Mouse (Mus musculus): ENCODE results near the gene Zxdc. TPM values are rescaled to one million over a fixed set of nuclear protein-coding genes. Genes with fewer than 3 reads are reported as not detected.

Zxdc gene
- total RNA-seq (2021), result 10 to 100 TPM; 25.1 to 33.2 TPM
- long read RNA-seq, experiment 1, full-length matches to known transcripts, result 9 of 16 reads
- long read RNA-seq, experiment 1, partial matches to known transcripts, result 6 of 16 reads
- long read RNA-seq, experiment 1, other reads (novel, unspliced or antisense), result 1 of 16 reads
- long read RNA-seq, experiment 2, full-length matches to known transcripts, result 8 of 10 reads
- long read RNA-seq, experiment 2, partial matches to known transcripts, result 1 of 10 reads
- long read RNA-seq, experiment 2, other reads (novel, unspliced or antisense), result 1 of 10 reads

DNA sequence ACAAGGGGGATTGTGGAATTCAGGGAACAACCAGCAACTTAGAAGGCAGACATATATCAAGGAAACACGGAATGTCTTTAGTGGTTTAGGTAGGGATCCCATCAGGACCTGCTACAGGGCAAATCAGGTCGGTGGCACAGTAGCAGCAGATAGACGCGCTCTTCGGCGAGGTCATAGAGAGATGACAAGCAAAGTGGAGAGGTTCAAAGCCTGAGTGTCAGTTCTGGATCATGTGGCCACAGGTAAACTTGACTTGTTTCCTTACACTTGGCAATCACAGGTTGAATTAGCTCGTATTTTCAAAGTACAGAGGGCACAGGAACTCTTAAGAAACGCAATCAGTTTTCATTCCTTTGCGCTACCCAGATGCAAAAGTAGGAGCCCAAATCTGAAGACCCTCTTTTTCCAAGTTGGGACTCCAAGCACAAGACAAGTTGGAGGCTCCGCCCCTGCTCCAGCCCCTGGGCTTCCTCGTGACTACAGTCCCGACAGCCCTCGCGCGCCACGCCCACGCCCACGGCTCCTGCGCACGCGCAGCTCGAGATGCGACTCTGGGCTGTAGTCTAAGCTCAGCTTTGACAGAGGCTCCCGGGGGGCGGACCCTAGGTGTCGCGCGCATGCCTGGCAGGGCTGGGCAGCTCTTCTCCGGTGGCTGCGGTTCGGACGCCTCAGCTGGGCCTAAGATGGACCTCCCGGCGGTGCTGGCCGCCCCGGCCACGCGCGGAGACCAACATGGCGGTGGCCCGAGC, at the start of gene Zxdc:
Zxdc (plus strand) TSS at position 517 of the 749 bp plus-strand sequence.
- peak; percentile 100 for DNase-seq

DNA sequence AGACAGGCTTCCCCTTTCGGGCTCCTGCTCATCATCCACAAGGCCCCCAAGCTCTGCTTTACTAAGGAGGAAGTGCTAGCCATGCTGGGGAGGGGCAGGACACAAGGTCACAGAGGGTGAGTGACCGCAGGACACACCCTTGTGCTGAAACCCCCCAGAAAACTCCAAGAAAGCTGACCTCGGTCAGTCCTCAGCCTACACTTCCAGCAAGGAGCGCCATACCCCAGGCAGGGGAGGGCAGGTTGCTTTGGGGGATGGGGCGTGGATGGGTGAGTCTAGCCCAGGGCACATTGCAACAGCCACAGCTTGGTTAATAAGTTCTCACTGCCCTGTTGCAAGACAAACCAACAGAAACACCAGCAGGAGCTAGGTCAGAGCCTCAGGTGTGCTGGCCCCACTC, 48.9 kb upstream of the Zxdc start:
- no peak for DNase-seq

DNA sequence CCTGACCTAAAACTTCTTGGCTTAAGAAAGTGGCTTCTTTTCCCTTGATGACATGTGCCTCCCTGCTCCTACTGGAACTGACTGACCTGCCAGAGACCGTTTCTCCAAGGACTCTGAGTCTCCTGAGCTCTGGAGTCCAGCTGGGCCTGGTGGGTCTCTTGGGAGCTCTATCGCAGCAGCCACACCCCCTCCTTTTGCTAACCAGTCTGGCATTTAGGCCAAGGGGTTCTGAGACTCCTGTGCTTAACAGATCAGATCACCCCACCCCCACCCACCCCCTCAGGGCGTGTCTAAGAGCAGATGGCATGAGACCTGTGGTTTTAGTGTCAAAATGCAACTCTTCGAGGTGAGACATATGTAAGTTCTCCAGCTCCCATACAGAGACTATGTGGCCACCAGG, 47.5 kb upstream of the Zxdc start:
- DNase-seq, result no peak

- DNase-seq, result no peak
Measured at GRCm38 (mm10) chr6:90324026-90324425, 45.3 kb upstream of the Zxdc start.

- no peak for DNase-seq
Measured at GRCm38 (mm10) chr6:90324463-90324862, 44.8 kb upstream of the Zxdc start.

DNA sequence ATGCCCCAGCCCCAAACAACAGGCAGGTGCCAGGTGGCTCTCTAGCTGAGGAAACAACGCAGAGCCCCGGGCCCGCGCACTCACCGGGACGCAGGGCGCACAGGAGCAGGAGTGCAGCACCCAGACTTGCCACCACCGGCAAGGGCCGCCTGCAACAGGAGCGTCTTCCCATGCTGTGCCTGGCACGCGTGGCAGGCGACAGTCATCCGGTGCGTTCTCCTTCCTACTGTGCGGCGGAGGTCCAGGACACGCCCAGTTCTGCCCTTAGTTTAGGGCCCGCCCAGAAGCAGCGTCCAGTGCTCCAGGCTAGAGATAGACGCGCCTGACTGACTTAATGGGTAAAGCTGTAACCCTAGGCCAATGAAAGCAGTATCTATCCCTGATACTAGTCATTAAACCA, 44.3 kb upstream of the Zxdc start, which contains the start of gene Chst13:
Chst13 (minus strand) TSS at position 195 of the 400 bp plus-strand sequence.
- DNase-seq, result peak; percentile 65 to 67

GRCm38 (mm10) chr6:90327670-90328069, 41.6 kb upstream of the Zxdc start:
- DNase-seq, result peak; percentile 10 to 23

GRCm38 (mm10) chr6:90329953-90330352, 39.3 kb upstream of the Zxdc start:
- peak in 1 of 2 experiments; percentile 27 for DNase-seq

GRCm38 (mm10) chr6:90332561-90333425, 36.5 kb upstream of the Zxdc start, which contains the start of gene Uroc1:
Gene Uroc1 (plus strand): TSS chr6:90333284.
- no peak for DNase-seq

DNA sequence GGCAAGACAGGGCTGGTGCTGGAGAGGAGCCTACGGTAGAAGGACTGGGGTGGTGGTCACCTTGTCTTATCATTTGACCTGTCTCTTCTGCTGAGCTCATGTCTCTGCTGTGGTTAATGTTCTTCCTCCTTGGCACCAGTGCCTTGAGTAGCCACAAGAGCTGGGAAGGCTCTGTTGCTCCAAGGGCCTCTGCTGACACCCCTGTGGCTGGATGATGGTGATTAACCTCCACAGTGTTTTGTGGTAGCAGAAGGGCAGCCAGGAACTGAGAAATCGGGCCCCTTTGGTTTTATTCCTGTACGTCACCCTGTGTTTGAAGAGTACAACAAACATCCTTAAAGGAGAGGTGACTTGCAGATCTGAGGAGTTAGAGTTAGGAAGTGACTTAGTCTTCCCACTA, 35.0 kb upstream of the Zxdc start:
- DNase-seq, result no peak

DNA sequence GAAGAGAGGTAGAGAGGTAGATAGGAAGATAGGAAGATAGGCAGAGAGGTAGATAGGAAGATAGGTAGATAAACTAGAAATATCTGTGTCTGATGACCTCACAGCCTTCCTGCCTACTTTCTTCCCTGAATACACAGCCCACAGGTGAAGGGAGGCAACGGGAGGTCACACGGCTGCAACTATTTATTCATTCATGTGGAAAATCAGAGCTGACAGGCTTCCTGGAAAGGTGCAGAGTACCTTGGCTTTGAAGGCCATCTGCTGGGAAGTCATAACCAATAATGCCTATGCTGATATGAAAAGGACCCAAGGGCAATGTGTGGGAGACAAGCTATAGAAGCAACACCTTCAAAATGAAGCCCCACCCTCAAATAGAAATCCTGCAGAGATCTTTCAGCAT, 26.9 kb upstream of the Zxdc start:
- no peak for DNase-seq

DNA sequence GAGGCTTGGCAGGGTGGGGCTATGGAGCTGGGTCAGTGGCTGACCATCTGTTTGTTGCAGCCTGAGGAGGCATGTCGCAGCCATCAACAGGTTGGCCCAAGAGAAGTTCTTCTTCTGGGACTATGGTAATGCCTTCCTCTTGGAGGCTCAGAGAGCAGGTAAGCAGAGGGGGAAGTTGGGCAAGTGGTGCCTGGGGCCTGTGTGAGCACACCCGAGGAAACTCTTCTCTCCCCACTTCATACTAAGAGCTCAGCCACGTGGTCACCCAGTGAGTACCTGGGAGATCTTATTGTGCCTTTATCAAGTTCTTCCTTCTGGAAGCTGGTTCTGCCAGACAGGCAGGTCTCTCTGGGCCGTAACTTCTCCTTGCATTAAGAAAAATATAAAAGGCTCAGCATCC, 22.1 kb upstream of the Zxdc start:
- no peak for DNase-seq

- peak; percentile 60 for DNase-seq
Measured at GRCm38 (mm10) chr6:90348500-90348899, 20.8 kb upstream of the Zxdc start.

GRCm38 (mm10) chr6:90350011-90350410, 19.3 kb upstream of the Zxdc start:
- DNase-seq, result no peak

GRCm38 (mm10) chr6:90358142-90358541, 11.2 kb upstream of the Zxdc start:
- DNase-seq, result no peak

DNA sequence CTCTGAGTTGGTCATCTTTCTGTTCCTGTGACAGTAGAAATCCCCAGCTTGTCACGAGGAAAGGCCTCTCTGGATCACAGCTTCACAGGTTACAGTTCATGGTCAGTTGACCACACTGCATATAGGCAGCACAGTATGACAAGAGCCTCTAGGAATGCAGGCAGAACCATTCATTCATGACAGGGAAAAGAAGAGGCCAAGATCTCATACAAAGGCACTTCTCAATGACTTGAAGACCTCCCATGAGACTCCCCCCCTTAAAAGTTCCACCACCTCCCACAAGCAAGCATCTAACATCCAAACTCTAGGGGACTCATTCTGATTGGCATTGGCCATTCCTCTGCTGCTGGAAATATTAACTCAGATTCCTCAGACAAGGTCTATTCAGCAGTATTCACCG, 9.8 kb upstream of the Zxdc start:
- DNase-seq, result no peak

DNA sequence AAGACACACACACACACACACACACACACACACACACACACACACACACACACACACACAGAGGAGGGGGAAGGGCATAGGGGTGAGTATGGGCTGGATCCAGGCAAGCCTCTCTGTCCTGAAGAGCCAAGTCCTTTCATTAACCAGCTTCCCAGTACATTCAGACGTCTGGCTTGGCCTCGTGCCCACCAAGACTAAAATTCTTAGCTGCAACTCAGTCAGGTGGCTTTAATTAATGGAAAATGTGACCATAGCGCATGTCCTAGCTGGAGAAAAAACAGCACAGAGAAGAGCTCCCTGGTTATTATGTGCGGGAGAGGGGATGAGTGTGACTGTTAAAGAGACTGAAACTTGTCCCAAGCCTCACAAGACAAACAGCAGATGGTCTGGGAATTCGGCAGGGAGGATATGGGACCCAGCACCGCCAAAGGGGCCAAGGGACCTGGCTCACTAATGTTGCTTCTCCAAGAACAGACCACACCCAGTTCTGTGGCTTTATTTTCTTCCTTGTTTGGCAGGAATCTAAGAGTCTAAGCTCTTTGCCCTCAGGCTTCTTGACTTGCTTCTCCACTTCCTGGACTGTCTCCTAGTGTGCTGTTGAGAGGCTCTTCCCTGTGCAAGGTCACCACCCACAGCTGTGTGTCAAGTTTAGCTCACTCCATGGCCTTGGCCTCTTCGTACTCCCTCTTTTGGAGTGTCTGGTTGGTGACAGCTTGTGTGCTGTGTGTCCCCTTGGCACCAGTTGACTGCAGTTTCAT, 9.1 kb upstream of the Zxdc start:
- DNase-seq, result peak; percentile 72 to 82

- DNase-seq, result no peak
Measured at GRCm38 (mm10) chr6:90360922-90361614, 8.2 kb upstream of the Zxdc start.

DNA sequence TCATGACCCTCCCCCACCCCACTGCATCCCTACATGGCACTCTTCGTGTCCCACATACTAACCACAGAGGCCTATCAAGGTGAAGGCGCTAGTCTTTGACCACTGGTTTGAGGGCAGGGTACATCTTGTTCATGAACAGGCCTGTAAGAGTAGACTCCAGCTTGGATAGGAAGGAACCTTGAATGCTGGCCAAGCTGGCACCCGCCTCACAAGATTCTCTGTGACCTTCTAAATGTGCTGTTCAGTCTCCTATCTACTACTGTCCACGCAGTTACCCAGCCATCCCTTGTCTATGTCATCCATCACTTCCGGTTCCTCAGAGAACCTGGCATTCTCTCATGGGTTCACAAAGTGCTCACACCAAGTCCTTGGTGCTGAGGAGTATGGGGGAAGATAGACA, 6.0 kb upstream of the Zxdc start:
- DNase-seq, result peak; percentile 77 to 80

- peak; percentile 43 to 57 for DNase-seq
Measured at GRCm38 (mm10) chr6:90369725-90370553, 647 bp downstream of the Zxdc start.

Measured in adrenal gland, postnatal 36 days (tissue).